Mouse (Mus musculus) heart, embryonic 10.5 days (tissue): ENCODE results near the gene Icam4. TPM values are rescaled to one million over a fixed set of nuclear protein-coding genes. Genes with fewer than 3 reads are reported as not detected.
A peak's percentile ranks its signal among the peaks of the same experiment; 100 is the strongest.

Experiments used
- DNase-seq: peaks from one replicate; pipeline ENCODE4 v3.0.0-alpha.2; 2017; ENCODE audit warnings: low spot score
- H3K27ac ChIP-seq: fragments of 300-500 bp; sonication (generic); 2 replicates; pipeline ENCODE4 v1.5.1; 2016; ENCODE audit warnings: mild to moderate bottlenecking
- H3K27me3 ChIP-seq: fragments of 300-500 bp; sonication (generic); 2 replicates; pipeline ENCODE4 v1.6.1; 2016; ENCODE audit warnings: mild to moderate bottlenecking; ENCODE audit not compliant: poor library complexity, insufficient read depth, severe bottlenecking
- H3K36me3 ChIP-seq: fragments of 300-500 bp; sonication (generic); 2 replicates; pipeline ENCODE4 v1.6.1; 2016; ENCODE audit warnings: mild to moderate bottlenecking, moderate library complexity
- H3K4me1 ChIP-seq: fragments of 300-500 bp; sonication (generic); 2 replicates; pipeline ENCODE4 v1.6.1; 2016; ENCODE audit warnings: mild to moderate bottlenecking
- H3K4me3 ChIP-seq: fragments of 300-500 bp; sonication (generic); 2 replicates; pipeline ENCODE4 v1.5.1; 2016; ENCODE audit warnings: mild to moderate bottlenecking, moderate library complexity
- H3K9me3 ChIP-seq: fragments of 300-500 bp; sonication (generic); 2 replicates; pipeline ENCODE4 v1.6.1; 2016; ENCODE audit warnings: mild to moderate bottlenecking, moderate library complexity
- WGBS: fragments of 180-500 bp; shearing (Covaris S2); methylation state at CpG from one replicate; pipeline ENCODE4 v1.1.7; 2016; 5-methylcytosine and 5-hydroxymethylcytosine counted together
- polyA plus RNA-seq: library from polyadenylated mRNA; unstranded; fragments of >200 nt; fragmentation: Nextera tagmentation; extraction: Ambion mirVana; gene quantifications from 2 replicates; pipeline ENCODE4 v1.2.1, GENCODE M21; 2016

Icam4 gene
- polyA plus RNA-seq, 1 experiment from 2014 or later, result 15.2 TPM

DNA sequence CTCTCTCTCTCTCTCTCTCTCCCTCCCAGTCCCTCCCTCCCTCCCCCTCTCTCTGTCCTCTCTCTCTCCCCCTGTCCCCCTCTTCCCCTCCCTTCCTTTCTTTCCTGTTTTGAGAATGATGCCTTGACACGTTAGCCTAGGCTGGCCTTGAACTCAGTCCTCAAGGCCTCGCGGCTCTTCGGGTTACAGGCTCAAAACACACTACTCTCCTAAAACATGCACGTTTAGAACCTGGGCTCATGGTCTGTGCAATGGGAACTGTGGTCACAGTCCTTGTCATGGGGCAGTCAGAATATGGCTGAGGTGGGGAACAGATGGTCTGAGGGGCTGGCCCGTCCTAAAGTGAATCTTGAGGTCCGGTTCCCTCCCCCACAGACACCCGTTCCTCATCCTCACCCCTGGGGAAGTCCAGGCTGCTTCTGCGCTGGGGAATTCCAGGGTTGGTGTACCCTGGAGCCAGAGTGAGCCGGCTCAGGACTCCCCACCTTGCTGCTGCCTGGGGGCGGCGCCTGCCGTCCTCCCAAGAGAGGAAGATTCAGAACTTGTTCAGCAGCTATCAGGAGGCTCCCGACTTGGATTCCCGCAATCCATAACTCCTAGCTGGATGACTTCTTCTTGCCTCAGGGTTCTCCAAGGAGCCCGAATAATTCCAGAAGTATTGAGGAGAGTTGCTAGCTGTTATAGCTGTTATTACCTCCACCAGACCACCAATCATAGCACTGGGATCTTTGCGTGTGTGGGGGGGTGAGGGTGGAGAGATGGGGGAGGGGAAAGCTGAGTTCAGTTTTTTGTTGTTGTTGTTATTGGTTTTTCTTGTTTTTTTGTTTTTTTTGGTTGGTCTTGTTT is 12.6 kb upstream of the Icam4 start:
- H3K36me3 ChIP-seq, result no peaks in the 10 kb centered on the region
- peaks cover 27% of the 10 kb centered on the region for H3K4me1 ChIP-seq
- 6% methylated on average over 17 of the region's 17 CpGs for WGBS
- H3K4me3 ChIP-seq, result peak overlapping the region; percentile 57
- no peaks in the 10 kb centered on the region for H3K9me3 ChIP-seq
- no peak overlapping the region for H3K27ac ChIP-seq
- peaks cover 64% of the 10 kb centered on the region for H3K27me3 ChIP-seq
- no peak for DNase-seq

DNA sequence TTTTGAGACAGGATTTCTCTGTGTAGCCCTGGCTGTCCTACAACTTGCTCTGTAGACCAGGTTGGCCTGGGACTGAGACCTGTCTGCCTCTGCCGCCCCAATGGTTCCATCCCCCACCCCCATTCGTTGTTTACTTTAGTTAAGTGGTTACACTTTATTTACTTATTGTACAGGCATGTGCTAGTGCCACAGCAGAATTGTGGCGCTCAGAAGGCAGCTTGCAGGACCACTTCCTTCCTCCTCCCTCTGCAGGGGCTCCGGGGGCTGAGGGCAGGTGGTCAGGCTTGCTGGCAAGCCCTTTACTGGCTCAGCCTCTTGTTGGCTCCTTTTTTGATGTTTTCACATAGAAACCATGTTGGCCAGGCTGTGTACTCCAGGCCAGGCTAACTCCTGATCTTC is 12.0 kb upstream of the Icam4 start:
- H3K27me3 ChIP-seq, result peaks cover 60% of the 10 kb centered on the region

DNA sequence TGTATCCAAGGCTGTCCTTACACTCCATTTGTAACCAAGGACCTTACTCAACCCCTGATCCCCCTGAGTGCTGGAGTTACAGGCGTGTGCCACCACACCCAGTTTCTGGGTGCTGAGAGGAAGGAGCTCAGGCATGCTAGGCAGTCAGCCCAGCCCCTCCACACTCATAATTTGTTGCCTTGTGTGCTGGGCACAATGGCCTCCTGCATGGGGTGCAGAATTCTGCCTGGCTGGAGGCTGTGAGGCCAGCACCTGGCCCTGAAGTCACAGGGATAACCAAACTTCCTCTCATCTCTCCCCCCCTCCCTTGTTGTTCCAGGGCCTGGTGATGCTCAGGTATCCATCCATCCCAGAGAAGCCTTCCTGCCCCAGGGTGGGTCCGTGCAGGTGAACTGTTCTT is 10.6 kb upstream of the Icam4 start:
- no peaks in the 10 kb centered on the region for H3K9me3 ChIP-seq
- H3K36me3 ChIP-seq, result no peaks in the 10 kb centered on the region
- peaks cover 58% of the 10 kb centered on the region for H3K27me3 ChIP-seq
- no peak for DNase-seq
- H3K27ac ChIP-seq, result no peak overlapping the region
- WGBS, result 80% methylated on average over 2 of the region's 2 CpGs
- H3K4me3 ChIP-seq, result no peak overlapping the region
- H3K4me1 ChIP-seq, result peaks cover 23% of the 10 kb centered on the region

More for the DNA sequence above, 12.0 kb upstream of the Icam4 start:
- WGBS, result 27% methylated on average over 4 of the region's 4 CpGs
- DNase-seq, result no peak
- no peaks in the 10 kb centered on the region for H3K9me3 ChIP-seq
- no peak overlapping the region for H3K27ac ChIP-seq
- H3K4me1 ChIP-seq, result peaks cover 25% of the 10 kb centered on the region
- no peaks in the 10 kb centered on the region for H3K36me3 ChIP-seq
- peak overlapping the region; percentile 57 for H3K4me3 ChIP-seq

DNA sequence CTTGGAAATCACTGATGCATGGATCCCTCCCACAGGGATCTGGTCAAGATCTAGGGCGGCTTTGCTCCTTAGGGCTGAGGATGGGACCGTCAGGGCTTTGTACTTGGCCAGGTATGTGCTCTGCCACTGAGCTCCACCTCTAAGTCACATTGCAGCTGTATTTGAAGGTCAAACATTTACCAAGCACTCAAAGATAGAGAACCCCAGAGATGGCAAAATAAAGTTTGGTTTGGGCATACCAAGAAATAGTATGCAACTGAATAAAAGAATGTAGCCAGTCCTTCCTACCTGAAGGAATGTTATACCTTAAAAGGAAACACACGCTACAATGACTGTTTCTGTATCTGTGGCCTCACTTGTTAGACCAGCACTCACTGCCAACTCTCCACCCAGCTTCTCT is 7.8 kb upstream of the Icam4 start:
- 79% methylated on average over 3 of the region's 3 CpGs for WGBS
- no peak for DNase-seq
- Histone ChIP-seq H3K36me3 (no peaks in the 10 kb centered on the region), H3K27ac (no peak overlapping the region), H3K4me3 (no peak overlapping the region), H3K27me3 (peaks cover 43% of the 10 kb centered on the region), H3K9me3 (no peaks in the 10 kb centered on the region), H3K4me1 (peaks cover 5% of the 10 kb centered on the region; the same call in 1 of the 2 replicates)

DNA sequence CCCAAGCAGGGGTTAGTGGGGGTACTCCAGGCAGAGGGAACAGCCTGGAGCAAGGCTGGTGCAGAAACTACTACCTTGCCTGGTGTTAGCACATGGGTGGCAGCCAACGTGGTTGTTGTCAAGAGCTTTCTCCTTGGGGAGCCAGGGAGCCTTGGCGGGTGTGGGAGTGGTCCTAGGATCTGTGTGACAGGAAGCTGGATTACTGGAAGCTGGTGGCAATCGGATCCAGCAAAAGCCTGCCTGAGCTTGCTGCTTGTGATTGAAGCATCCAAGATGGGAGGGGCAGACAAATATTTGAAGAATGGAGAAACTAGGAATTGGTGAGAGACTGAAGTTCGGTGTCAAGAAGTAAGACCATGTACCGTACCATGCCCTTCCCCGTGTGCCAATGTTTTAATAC is 6.9 kb upstream of the Icam4 start:
- H3K36me3 ChIP-seq, result no peaks in the 10 kb centered on the region
- H3K27ac ChIP-seq, result no peak overlapping the region
- no peak for DNase-seq
- H3K4me3 ChIP-seq, result no peak overlapping the region
- H3K27me3 ChIP-seq, result peaks cover 43% of the 10 kb centered on the region
- no peaks in the 10 kb centered on the region for H3K4me1 ChIP-seq
- no peaks in the 10 kb centered on the region for H3K9me3 ChIP-seq
- 53% methylated on average over 6 of the region's 6 CpGs for WGBS

DNA sequence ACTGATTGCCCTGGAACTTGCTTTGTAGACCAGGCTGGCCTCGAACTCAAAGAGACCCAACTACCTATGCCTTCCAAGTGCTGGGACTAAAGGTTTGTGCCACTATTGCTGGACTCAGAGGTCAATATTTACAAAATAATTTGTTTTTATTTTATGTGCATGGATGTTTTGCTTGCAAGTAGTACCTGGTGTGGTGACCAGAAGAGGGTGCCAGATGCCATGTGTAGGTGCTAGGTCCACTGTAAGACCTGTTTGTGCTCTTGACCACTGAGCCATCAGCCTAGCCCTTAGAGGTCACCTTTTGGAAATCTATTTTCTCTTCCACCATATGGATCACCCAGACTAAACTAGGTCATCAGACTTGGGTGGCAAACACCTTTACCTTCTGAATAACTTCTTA is 6.4 kb upstream of the Icam4 start:
- no peaks in the 10 kb centered on the region for H3K4me1 ChIP-seq
- H3K27ac ChIP-seq, result no peak overlapping the region
- 80% methylated on average over 1 of the region's 1 CpGs for WGBS
- no peaks in the 10 kb centered on the region for H3K36me3 ChIP-seq
- H3K4me3 ChIP-seq, result no peak overlapping the region
- no peaks in the 10 kb centered on the region for H3K9me3 ChIP-seq
- peaks cover 43% of the 10 kb centered on the region for H3K27me3 ChIP-seq
- DNase-seq, result no peak

DNA sequence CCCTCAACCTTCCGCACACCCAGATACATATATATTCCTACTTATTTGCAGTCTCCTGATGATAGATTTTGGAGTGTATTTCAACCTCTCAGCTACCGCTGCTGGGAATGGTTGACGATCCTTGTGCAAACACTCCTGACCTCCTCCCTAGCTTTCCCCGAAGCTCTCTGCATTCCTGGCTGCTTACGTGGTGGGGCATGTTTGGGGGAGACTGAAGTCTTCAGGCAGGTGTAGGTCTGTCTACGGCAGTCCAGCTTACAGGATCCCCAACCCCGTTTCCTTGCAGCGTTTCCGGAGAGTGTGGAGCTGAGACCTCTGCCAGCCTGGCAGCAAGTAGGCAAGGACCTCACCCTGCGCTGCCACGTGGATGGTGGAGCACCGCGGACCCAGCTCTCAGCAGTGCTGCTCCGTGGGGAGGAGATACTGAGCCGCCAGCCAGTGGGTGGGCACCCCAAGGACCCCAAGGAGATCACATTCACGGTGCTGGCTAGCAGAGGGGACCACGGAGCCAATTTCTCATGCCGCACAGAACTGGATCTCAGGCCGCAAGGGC is 3.8 kb upstream of the Icam4 start:
- Histone ChIP-seq H3K36me3 (no peaks in the 10 kb centered on the region), H3K4me3 (no peak overlapping the region), H3K27ac (no peak overlapping the region), H3K9me3 (no peaks in the 10 kb centered on the region), H3K4me1 (peaks cover 13% of the 10 kb centered on the region), H3K27me3 (peaks cover 50% of the 10 kb centered on the region)
- WGBS, result 63% methylated on average over 19 of the region's 19 CpGs
- no peak for DNase-seq

DNA sequence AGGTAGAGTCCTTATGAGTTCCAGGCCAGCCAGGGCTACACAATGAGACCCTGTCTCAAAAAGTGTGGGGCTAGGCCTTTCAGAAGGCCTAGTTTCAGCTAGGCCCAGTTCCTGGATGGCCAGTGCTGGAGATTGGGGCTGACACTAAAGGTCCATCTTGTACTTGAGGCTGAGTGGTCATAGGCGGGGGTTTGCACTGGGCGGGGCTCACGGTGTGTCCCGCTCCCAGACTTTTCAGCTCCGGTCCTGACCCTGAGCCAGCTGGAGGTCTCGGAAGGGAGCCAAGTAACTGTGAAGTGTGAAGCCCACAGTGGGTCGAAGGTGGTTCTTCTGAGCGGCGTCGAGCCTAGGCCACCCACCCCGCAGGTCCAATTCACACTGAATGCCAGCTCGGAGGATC is 2.3 kb upstream of the Icam4 start:
- H3K4me1 ChIP-seq, result peaks cover 27% of the 10 kb centered on the region
- H3K27me3 ChIP-seq, result peaks cover 59% of the 10 kb centered on the region
- no peak overlapping the region for H3K4me3 ChIP-seq
- no peak overlapping the region for H3K27ac ChIP-seq
- no peaks in the 10 kb centered on the region for H3K9me3 ChIP-seq
- WGBS, result 69% methylated on average over 12 of the region's 12 CpGs
- no peak for DNase-seq
- H3K36me3 ChIP-seq, result no peaks in the 10 kb centered on the region

DNA sequence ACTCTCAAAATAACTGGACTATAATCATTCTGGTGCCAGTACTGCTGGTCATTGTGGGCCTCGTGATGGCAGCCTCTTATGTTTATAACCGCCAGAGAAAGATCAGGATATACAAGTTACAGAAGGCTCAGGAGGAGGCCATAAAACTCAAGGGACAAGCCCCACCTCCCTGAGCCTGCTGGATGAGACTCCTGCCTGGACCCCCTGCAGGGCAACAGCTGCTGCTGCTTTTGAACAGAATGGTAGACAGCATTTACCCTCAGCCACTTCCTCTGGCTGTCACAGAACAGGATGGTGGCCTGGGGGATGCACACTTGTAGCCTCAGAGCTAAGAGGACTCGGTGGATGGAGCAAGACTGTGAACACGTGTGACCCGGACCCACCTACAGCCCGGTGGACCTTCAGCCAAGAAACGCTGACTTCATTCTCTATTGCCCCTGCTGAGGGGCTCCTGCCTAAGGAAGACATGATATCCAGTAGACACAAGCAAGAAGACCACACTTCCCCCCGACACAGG is 1.3 kb upstream of the Icam4 start:
- no peaks in the 10 kb centered on the region for H3K9me3 ChIP-seq
- H3K27me3 ChIP-seq, result peaks cover 69% of the 10 kb centered on the region
- no peak overlapping the region for H3K4me3 ChIP-seq
- no peak for DNase-seq
- no peak overlapping the region for H3K27ac ChIP-seq
- 45% methylated on average over 8 of the region's 8 CpGs for WGBS
- H3K36me3 ChIP-seq, result no peaks in the 10 kb centered on the region
- H3K4me1 ChIP-seq, result peaks cover 37% of the 10 kb centered on the region

DNA sequence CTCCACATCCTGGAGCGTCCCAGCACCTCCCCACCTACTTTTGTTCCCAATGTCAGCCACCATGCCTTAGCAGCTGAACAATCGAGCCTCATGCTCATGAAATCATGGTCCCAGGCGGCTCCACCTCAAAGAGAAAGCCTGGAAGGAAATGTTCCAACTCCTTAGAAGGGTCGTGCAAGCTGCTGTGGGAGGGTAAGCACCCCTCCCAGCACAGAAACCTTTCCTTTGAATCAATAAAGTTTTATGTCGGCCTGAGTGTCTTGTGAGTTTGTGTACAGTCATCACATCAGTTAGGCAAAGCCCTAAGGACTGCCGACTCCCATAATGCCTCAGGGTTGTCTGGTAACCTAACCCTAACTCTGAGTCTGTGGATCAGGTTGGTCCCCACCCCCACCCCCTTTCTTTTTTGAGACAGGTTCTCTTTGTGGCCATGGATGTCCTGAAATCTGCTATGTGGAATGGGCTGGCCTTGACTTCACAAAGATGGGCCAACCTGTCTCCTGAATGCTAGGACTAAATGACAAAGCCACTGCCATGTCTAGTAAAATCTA is 538 bp upstream of the Icam4 start:
- peak overlapping the region; percentile 66; the same call in 1 of the 2 replicates for H3K4me3 ChIP-seq
- H3K9me3 ChIP-seq, result no peaks in the 10 kb centered on the region
- H3K27me3 ChIP-seq, result peaks cover 77% of the 10 kb centered on the region
- peak overlapping the region; percentile 84; the same call in 1 of the 2 replicates for H3K27ac ChIP-seq
- no peaks in the 10 kb centered on the region for H3K36me3 ChIP-seq
- WGBS, result 70% methylated on average over 6 of the region's 6 CpGs
- peaks cover 45% of the 10 kb centered on the region for H3K4me1 ChIP-seq
- no peak for DNase-seq

DNA sequence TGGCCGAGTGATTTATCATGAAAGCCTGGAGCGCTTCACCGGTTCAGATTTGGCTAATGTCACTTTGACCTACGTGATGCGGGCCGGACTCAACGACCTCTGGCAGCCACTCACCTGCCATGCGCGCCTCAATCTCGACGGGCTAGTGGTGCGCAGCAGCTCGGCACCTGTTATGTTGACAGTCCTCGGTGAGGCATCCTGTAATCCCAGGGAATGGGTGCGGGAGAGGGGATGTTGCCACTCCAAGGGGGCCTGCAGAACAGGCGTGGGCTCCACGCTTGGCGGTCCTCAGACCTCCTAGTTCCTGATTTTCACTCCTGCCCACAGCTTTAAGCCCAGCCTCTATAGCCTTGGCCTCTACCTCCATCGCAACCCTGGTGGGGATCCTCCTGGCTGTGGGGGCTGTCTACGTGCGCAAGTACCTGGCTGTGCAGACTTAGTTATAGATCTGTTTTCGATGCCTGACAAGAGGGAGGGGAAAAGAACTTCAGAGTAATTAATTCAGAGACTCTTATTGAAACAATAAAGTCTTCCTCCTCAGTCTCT is 955 bp downstream of the Icam4 start:
- peaks cover 88% of the 10 kb centered on the region for H3K27me3 ChIP-seq
- no peak for DNase-seq

DNA sequence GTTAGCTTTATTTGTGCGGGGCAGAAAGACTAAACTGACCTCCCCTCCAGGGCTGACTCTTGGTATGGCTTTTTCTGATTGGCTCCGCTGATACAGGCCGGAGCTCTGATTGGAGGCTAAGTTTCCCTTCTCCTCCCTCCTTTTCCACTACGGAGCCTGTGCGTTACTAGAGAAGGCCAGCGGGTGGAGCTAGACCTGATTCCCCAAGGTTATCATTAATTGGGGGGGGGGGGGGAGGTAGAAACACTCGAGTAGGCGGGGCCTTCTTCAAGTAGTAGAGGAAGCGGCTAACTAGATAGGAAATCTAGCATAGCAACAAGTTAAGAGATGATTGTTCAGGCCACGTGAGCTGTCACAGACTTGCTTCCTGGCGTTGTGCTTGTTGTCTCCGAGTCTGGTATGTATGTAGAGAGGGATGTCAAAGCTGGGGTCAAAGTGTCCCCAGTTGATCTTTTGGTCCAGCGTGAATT is 1.6 kb downstream of the Icam4 start:
- peaks cover 89% of the 10 kb centered on the region for H3K27me3 ChIP-seq
- H3K27ac ChIP-seq, result no peak overlapping the region
- no peaks in the 10 kb centered on the region for H3K36me3 ChIP-seq
- peak; percentile 91 for DNase-seq
- no peaks in the 10 kb centered on the region for H3K9me3 ChIP-seq
- H3K4me3 ChIP-seq, result peak overlapping the region; percentile 66
- peaks cover 57% of the 10 kb centered on the region for H3K4me1 ChIP-seq
- WGBS, result under 1% methylated on average over 13 of the region's 13 CpGs

More for the DNA sequence above, 955 bp downstream of the Icam4 start:
- Histone ChIP-seq H3K4me3 (peak overlapping the region; percentile 66), H3K27ac (peak overlapping the region; percentile 84; the same call in 1 of the 2 replicates), H3K9me3 (no peaks in the 10 kb centered on the region), H3K4me1 (peaks cover 53% of the 10 kb centered on the region), H3K36me3 (no peaks in the 10 kb centered on the region)
- WGBS, result 18% methylated on average over 22 of the region's 22 CpGs
